Mouse (Mus musculus) embryo, embryonic 10 days (tissue): ENCODE data around the gene Mtmr10.

Source experiments
- DNase-seq: peaks from one replicate; pipeline ENCODE4 v3.0.0-alpha.2; 2015; ENCODE audit warnings: low spot score

The Mtmr10 gene

DNA sequence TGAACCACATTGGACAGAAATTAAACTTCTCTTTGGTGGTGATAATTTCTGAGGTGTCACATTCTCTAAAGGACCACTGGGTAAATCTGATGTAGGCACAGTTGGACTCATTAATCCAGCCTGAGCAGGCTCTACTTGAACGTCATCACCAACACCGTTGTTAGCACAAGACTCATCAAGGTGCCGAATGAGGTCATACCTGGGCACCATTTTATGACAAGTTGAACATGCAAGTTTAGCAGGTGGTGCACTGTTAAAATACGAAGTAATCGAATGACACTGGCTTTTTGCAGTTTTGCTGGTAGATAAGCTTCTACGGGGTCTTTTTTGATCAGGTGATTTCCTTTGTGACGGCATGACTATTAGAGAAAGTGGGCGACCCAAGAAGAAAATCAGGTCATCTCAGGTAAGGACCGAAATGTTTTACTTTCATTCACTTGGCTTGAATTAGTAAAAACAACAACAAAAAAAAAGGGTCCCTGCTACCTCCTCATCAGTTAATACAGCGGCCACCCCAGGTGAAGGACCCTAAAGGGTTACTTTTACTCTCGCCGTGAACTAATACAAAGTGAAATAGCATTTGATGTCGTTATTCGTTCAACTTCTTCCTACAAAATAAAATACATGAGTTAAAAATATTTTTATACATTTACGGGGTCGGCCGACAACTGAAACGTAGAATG lies 85.8 kb downstream of the Mtmr10 start:
- DNase-seq, result peak; percentile 22

DNA sequence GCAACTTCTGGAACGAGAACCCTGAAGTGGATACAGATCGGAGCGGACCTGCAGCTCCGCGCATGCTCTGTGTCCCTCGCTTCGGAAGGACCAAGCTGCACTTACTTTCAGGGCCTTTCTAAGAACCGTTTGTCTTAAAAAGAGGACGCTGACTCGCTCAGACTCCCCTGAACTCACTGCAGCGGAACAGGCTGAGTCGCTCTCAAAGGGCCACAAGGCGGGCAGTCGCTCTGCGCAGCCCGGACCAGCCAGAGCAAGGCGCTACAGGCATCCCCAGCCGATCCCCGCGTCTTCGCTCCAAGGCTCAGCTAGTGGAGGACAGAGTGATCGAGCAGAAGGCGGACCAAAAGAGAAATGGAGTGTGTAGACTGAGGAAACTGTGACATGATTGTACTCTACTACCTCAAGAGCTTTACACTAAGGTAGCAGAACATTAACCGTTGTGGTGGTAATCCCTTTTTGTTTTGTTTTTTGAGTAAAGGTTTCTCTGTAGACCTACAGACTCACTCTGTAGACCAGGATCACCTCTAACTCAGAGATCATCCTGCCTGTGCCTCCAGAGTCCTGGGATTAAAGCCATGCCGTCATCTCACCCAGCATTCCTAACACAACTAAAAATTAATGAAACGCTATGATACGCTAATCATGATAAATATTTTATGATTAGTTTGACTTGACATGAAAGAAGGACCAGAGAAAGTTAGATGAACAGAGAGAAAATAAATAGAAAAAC lies 86.5 kb downstream of the Mtmr10 start, which contains the start of gene Fan1:
Gene Fan1 (minus strand): TSS at position 266 of the 733 bp plus-strand sequence.
- DNase-seq, result peak; percentile 93
